Mouse (Mus musculus) CH12F3 (cell line): Measurements from ENCODE around the gene 4930590J08Rik.

Experiments
- in situ Hi-C: fragments of 300-500 bp; cut with MboI; formaldehyde crosslinking; loops from 2 replicates; pipeline ENCODE4 v1.14.3; 2020; ENCODE audit warnings: low sequenced_read_pairs

The 4930590J08Rik gene

DNA sequence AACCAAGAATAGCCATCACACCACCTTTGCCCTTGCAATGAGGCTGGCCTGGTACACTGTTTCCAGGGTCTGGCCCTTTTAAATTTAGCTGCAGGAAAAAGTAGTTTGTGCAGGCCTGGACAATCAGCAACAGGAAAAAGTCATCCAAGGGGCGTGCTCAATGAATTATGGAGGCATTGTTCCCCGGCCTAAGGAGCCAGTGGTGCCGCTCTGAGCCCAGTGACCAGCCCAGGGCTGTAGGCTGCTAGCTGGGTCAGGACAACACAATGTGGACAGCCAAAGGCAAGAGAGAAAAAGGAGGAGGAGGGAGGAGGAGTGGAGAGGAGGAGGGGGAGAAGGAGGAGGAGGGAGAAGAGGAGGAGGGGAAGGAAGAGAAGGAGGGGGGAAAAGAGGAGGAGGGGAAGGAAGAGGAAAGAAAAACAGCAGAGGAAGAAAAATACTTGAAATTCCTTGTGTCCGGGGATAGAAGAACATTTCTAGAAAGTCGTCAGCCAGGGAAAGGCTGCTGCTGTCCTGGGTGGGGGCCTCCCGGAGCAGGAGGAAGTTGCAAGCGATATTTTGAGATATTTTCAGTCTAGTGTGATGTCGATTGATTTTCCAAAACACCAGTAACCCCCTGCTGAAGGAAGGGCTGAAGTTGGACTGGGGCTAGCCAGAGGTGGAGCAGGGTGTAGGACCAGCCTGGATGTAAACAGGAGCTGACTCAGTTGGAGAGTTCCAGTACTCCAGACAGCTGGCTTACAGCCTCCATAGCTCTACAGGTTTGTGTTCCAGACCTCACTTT is 57.6 kb downstream of the 4930590J08Rik start:
- in situ Hi-C loops = no loop called here

DNA sequence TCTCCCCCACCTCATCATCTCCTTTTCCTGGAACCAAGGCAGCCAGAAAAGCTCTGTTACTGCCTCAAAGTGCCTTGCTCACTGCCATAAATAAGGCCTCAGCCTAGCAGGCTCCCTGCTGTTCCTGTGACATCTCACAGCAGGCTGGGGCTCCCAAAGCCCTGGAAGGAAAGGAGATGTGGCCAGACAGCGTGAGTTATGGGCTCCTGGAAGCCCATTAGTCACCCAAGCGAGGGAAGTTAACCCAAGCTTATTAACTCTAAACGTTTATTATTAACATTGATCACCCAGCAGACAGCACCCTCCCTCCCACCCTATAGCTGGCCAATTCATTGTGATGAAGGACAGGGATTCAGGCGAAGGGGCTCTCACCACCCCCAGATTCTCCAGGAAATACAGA is 60.8 kb downstream of the 4930590J08Rik start:
- in situ Hi-C loops = no loop called here

DNA sequence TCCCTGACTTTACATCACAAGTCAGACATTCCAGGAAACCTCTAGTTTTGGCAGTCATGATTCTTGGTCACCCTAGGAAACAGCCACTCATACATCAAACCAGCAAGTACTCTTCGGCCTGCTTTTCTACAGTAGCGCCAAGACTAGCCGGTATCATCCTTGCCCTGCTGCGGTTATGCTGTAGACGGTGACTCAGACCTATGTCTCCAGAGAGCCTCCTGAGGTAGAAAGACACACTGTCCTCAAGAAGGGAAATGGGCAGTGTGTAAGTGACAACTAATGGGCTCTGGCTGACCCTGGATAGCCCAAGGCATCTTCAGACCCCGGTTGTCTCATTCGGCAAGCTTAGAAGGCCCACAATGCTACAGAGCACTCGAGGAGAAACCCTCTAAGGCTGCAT is 62.5 kb downstream of the 4930590J08Rik start:
- in situ Hi-C loops = no loop called here

DNA sequence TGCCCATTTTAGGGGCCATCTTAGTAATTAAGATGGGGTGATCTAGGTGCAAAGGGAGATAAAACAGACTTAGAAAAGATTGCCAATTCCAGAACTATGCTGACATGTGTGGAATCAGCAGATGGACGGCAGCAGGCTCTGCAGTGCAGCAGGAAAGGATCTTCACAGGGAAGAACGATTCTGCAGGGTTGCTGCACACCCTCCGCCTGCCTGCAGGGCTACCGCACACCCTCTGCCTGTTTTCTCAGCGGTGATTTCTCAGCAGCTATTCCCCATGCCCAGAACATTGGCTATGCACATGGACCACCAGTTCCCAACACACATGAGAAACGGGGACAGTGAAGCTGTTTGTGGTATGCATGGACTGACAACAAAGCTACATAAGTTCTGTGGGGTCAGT is 63.4 kb downstream of the 4930590J08Rik start:
- in situ Hi-C loops = no loop called here

DNA sequence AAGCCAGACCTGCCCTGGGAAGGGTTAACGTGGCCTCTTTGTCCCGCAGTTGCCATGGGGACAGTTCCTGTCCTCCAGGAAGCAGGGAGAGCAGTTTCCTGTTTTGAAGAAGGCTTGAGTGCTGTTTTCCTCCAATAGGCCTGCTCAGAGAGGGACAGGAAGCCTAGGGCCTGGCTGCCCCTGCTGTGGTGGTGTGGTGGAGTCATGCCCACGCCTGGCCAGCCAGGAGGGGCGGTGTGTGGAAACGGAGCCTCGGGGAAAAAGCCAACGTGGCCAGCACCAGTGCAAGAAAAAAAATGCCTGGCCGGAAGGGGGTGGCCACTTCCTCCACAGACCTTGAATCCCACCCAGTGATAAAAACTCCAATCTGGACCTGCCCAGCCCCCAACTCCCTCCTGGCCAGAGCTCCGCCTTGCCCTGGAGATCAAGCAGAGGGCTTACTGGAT is 69.6 kb downstream of the 4930590J08Rik start:
- in situ Hi-C loops = no loop called here

DNA sequence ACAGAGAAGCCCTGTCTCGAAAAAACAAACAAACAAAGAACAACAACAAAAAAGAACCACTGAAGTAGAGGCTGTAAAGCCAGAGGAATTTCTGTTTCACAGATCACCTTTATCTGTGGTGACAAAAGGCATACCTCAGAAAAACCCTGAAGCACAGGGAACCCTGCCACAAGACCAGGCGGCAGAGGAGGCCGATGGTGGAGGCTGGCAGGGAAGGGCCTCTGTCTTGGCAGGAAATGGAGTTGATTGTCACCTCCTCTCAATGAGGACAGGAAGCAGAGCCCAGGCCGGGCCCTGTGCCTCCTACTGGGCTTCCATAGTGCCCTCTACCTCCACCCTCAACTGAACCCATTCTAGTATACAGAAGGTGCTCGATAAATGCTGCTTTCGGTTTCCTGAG is 71.4 kb downstream of the 4930590J08Rik start:
- in situ Hi-C loops = no loop called here

DNA sequence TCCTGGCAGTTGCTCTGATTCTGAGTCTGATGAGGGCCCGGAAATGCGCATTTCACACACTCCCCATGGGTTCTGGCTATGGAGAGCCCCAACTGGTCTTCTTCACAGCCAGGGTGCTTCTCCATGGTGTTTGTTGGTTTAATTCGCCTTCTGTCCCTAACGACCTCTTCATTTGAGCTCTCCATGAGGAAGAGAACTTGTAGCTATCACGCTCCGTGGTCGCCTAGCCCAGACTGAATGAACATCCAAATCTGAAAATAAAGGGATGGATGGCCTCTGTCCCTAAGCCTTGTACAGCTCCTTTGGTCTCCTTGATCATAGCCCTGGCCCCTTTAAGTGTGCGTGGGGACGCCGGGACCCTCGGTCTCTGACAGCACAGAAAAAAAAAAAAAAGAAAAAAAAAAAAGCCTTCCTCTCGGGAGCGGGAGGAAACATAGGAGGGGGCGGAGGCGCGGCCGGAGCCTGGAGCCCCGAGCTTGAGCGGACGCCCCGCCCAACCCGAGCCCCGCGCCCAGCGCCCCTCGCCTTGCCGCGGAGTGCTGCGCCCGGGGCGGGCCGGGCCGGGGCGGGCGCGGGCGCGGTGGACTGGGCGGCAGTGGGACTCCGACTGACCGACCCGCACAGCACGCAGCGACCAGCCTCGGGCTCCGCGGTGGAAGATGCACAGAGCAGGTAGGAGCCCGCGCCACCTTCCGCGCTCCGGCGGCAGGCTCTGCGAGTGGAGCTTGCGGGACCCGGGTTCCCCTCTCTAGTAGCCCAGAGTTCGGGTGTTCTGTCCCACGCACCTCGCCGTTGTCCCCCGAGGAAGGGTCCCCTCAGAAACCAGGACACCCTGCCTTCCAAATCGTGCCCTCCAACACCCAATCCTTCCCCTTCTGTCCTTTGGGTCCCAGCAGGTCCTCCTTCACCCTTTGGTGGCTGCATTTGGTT is 76.0 kb downstream of the 4930590J08Rik start, which contains the start of gene Fgd5:
Gene Fgd5, plus strand, starts transcription at position 508 of the 930 bp plus-strand sequence.
- in situ Hi-C loops = no loop called here

DNA sequence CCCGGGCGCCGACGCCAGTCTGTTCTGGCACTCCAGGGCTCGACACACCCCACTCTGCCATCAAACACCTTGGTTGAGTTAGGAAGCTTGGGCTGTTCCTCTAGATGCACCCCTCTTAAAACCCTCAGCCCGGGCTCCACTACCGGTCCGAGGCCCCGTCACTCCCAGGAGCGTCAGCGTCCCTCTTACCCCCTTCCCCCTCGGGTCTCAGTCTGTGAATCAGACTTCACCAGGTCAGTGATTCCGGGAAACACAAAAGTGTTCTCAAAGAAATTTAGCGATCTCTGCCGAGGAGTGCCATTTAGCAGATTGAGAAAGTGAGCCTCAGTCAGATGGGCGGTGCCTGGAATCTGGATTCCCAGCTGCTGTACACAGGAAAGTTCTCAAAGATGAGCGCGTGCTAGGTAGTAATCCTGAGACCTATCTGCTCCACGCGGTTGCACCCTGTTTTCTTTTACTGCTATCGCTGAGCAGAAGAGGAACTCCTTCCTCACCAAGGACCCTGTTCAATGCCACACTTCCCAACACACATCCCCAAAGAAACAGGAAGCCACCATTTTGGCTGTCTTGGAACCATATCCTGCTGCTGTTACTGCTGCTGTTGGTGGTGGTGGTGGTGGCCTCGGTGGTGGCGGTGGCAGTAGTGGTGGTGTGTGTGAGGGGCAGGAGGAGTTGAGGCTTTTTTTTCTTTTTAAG is 76.8 kb downstream of the 4930590J08Rik start:
- in situ Hi-C loops = no loop called here

DNA sequence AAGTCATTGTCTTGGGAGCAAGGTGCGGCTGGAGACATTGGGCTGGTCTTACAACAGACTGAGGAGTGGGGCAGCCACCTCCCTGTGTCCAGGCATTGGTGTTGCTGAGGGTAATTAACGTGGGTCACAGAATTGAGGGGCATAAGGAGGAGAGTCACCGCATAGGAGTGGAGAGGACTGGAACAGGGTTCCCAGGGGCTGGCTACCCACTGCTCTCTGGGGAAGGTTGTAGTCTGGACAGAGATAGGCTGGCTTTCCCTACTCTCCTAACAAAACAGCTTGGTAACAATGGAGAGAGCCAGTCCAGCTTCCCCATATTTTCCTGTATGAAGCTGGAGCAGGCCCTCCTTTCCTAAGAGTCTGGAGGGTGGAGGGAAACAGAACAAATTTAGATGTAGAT is 77.4 kb downstream of the 4930590J08Rik start:
- in situ Hi-C loops = no loop called here

DNA sequence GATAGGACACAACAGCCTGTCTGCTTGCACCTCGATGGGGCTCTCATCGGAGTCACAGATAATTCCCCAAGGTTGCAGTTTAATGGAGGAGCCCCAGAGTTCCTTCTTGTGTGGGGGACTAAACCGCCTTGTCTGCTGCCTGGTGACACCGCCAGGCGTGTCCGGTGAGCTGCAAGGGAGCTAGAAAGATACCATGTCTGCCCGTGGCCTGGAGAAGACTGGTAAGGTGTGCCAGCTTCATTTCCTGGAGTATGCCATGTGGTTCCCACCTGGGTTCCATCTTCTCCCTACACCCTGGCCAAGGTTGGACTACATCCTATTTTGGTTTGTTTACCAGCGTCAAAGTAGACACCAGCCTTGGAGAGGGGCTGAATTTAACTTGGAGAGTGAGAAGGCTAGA is 87.5 kb downstream of the 4930590J08Rik start:
- in situ Hi-C loops = no loop called here

DNA sequence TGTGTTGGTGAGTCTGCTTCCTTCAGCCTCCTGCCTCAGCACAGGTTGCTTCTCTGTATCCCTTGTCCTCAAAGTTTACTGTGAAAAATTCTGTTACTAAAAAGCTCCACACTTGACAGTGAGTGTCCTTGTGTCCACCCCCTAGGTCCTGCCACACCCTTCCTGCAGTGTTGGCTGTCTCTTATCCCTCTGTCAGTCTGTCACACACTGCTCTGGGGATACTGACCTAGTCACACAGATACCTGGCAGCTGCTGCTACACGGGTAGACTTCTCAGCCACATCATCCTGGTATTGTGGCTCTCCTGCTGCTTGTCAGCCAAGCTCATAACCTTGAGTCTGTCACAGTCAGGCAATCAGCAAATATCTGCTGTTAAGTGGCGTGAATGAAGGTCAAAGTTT is 90.2 kb downstream of the 4930590J08Rik start:
- in situ Hi-C loops = no loop called here

DNA sequence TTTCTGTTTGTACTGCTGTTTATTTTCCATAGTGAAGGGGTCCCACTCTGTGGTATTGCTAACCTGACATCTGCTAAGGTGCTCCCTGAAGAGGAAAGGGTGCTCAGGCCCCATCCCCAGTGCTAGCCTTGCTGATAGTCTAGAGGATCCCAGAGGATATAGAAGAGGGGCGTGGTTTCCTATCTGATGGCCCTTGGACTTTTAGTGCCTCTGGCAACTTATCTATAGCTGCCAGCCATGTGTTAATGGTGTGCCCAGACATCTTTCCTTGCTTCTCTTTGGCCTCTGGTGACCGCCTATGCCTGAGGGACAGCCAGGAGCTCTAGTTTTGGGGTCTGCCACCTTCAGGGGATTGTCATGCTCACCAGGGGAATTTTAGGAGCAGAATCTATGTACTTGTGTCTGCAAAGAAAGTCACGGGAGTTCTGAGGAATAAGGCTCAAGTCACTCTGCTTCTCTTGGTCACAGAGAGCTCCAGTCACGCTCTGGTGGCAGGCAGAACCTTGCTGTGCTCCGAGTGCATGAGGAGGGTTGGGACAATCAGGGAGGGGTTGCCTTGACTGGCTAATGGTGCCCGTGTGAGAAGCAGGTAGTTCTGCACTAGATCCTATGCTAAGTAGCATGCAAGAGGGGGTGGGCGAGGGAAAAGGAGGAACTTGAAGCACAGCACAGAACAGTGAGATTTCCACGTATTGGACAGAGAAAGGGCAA is 91.3 kb downstream of the 4930590J08Rik start:
- in situ Hi-C loops = no loop called here

DNA sequence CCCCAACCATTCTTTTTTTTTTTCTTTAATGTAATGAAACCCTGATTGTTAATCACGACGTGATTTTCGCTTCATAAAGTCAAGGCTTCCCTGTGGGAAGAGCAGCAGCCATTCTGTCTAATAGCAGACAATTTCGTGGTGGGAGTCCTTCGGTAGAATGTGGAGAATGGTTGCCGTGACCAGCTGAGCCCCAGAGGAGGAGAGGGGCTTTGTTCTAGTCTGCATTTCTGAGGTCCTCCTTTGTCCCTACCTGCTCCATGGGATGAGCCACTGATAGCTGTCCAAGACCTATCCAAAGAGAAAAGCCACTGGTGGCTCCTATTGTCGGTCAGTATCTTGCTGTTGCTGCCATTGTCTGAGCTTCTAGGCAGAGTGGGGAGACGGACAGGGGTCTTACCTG is 93.5 kb downstream of the 4930590J08Rik start:
- in situ Hi-C loops = no loop called here
